Mouse (Mus musculus) small intestine, adult 2 months (tissue): ENCODE measurements around the gene Ikzf3.

Experiments
- CTCF ChIP-seq: fragments of 200-500 bp; IDR thresholded peaks from 2 replicates; pipeline ENCODE4 v1.5.1; 2012; ENCODE audit warnings: low read depth, mild to moderate bottlenecking, control low read depth, inconsistent platforms, low read length, moderate library complexity, mixed read lengths; ENCODE audit not compliant: insufficient replicate concordance, insufficient read length; ENCODE audit errors: extremely low read depth
- POLR2A ChIP-seq: fragments of 200-500 bp; IDR thresholded peaks from 2 replicates; pipeline ENCODE4 v1.6.1; 2012; ENCODE audit warnings: low read depth, mild to moderate bottlenecking, control low read depth, inconsistent platforms, low read length, moderate library complexity

- TF ChIP-seq CTCF (no peak), POLR2A (0 out of 2 replicates have a peak, but pooled peaks have one; percentile 16)
Observed at GRCm38 (mm10) chr11:98448191-98448790, 97.5 kb downstream of the Ikzf3 start.
